Mouse (Mus musculus) hindbrain, embryonic 11.5 days (tissue): ENCODE data around the gene Tyro3. TPM values are rescaled to one million over a fixed set of nuclear protein-coding genes. Genes with fewer than 3 reads are reported as not detected.

Experiments
- ATAC-seq: fragments of 200-750 bp; cut with Nextera tagmentation; 2 replicates; pipeline ENCODE4 v1.8.0; 2017; ENCODE audit warnings: mild to moderate bottlenecking, moderate TSS enrichment, moderate library complexity; ENCODE audit not compliant: low FRiP score
- DNase-seq: peaks from one replicate; pipeline ENCODE4 v3.0.0-alpha.2; 2015; ENCODE audit warnings: low spot score
- H3K27ac ChIP-seq: fragments of 300-500 bp; sonication (generic); 2 replicates; pipeline ENCODE4 v1.5.1; 2014; ENCODE audit warnings: mild to moderate bottlenecking, low read depth, low read length
- H3K27me3 ChIP-seq: fragments of 300-500 bp; sonication (generic); 2 replicates; pipeline ENCODE4 v1.6.1; 2014; ENCODE audit warnings: mild to moderate bottlenecking, low read length, moderate library complexity, mixed read lengths; ENCODE audit not compliant: control insufficient read depth, insufficient read depth
- H3K36me3 ChIP-seq: fragments of 300-500 bp; sonication (generic); 2 replicates; pipeline ENCODE4 v1.6.1; 2014; ENCODE audit warnings: mild to moderate bottlenecking, low read length, moderate library complexity, mixed read lengths; ENCODE audit not compliant: control insufficient read depth, insufficient read depth
- H3K4me1 ChIP-seq: fragments of 300-500 bp; sonication (generic); replicated peaks from 2 replicates; pipeline ENCODE4 v1.6.1; 2014; ENCODE audit warnings: low read length, mixed read lengths; ENCODE audit not compliant: control insufficient read depth, insufficient read depth
- H3K4me2 ChIP-seq: fragments of 300-500 bp; sonication (generic); replicated peaks from 2 replicates; pipeline ENCODE4 v1.6.1; 2014; ENCODE audit warnings: mild to moderate bottlenecking, low read depth, low read length
- H3K4me3 ChIP-seq: fragments of 300-500 bp; sonication (generic); 2 replicates; pipeline ENCODE4 v1.5.1; 2014; ENCODE audit warnings: low read depth, low read length
- H3K9ac ChIP-seq: fragments of 300-500 bp; sonication (generic); 2 replicates; pipeline ENCODE4 v1.6.1; 2014; ENCODE audit warnings: low read depth, low read length
- H3K9me3 ChIP-seq: fragments of 300-500 bp; sonication (generic); 2 replicates; pipeline ENCODE4 v1.6.1; 2016; ENCODE audit warnings: low read length; ENCODE audit not compliant: control insufficient read depth
- WGBS: fragments of 180-500 bp; shearing (Covaris S2); extraction: QIAGEN DNeasy Blood & Tissue Kit; methylation state at CpG from one replicate; pipeline ENCODE4 v1.1.7; 2014; 5-methylcytosine and 5-hydroxymethylcytosine counted together
- polyA plus RNA-seq: library from polyadenylated mRNA; unstranded; fragments of >200 nt; fragmentation: Nextera tagmentation; extraction: Ambion mirVana; gene quantifications from 2 replicates; pipeline ENCODE4 v1.2.1, GENCODE M21; 2014

The Tyro3 gene
- polyA plus RNA-seq, 1 experiment from 2014 or later: 16.6 TPM

- H3K4me2 ChIP-seq: no peak overlapping the region
- no peaks in the 10 kb centered on the region for H3K4me1 ChIP-seq
- H3K36me3 ChIP-seq: no peaks in the 10 kb centered on the region
- WGBS: 88% methylated on average over 14 of the region's 14 CpGs
- ATAC-seq (no peak), DNase-seq (no peak)
- no peaks in the 10 kb centered on the region for H3K27me3 ChIP-seq
- H3K4me3 ChIP-seq: no peak overlapping the region
- no peaks in the 10 kb centered on the region for H3K9me3 ChIP-seq
- no peak overlapping the region for H3K27ac ChIP-seq
- no peak overlapping the region for H3K9ac ChIP-seq
Observed at GRCm38 (mm10) chr2:119811490-119812146, 14.1 kb downstream of the Tyro3 start.

- WGBS: 74% methylated on average over 7 of the region's 7 CpGs
- Histone ChIP-seq H3K9me3 (no peaks in the 10 kb centered on the region), H3K4me2 (no peak overlapping the region), H3K4me1 (no peaks in the 10 kb centered on the region), H3K9ac (no peak overlapping the region), H3K36me3 (no peaks in the 10 kb centered on the region), H3K27me3 (no peaks in the 10 kb centered on the region), H3K27ac (no peak overlapping the region), H3K4me3 (no peak overlapping the region)
- ATAC-seq: no peak
- no peak for DNase-seq
Observed at GRCm38 (mm10) chr2:119814376-119814933, 16.9 kb downstream of the Tyro3 start.

DNA sequence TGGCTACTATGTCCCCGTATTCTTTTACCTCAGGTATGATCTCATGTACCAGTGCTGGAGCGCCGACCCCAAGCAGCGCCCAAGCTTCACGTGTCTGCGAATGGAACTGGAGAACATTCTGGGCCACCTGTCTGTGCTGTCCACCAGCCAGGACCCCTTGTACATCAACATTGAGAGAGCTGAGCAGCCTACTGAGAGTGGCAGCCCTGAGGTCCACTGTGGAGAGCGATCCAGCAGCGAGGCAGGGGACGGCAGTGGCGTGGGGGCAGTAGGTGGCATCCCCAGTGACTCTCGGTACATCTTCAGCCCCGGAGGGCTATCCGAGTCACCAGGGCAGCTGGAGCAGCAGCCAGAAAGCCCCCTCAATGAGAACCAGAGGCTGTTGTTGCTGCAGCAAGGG is 19.1 kb downstream of the Tyro3 start:
- ATAC-seq: no peak
- Histone ChIP-seq H3K4me2 (no peak overlapping the region), H3K9ac (no peak overlapping the region)

DNA sequence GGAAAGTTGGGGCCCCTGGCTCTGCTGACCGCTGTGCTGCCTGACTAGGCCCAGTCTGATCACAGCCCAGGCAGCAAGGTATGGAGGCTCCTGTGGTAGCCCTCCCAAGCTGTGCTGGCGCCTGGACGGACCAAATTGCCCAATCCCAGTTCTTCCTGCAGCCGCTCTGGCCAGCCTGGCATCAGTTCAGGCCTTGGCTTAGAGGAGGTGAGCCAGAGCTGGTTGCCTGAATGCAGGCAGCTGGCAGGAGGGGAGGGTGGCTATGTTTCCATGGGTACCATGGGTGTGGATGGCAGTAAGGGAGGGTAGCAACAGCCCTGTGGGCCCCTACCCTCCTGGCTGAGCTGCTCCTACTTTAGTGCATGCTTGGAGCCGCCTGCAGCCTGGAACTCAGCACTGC is 19.5 kb downstream of the Tyro3 start:
- H3K27ac ChIP-seq: no peak overlapping the region
- ATAC-seq: no peak
- WGBS: 86% methylated on average over 5 of the region's 5 CpGs
- H3K9me3 ChIP-seq: no peaks in the 10 kb centered on the region
- H3K4me2 ChIP-seq: no peak overlapping the region
- DNase-seq: no peak
- H3K4me1 ChIP-seq: no peaks in the 10 kb centered on the region
- no peak overlapping the region for H3K9ac ChIP-seq
- H3K36me3 ChIP-seq: no peaks in the 10 kb centered on the region
- no peaks in the 10 kb centered on the region for H3K27me3 ChIP-seq
- H3K4me3 ChIP-seq: no peak overlapping the region

More for the DNA sequence above, 19.1 kb downstream of the Tyro3 start:
- H3K4me1 ChIP-seq: no peaks in the 10 kb centered on the region
- 95% methylated on average over 13 of the region's 13 CpGs for WGBS
- no peak overlapping the region for H3K27ac ChIP-seq
- DNase-seq: no peak
- H3K4me3 ChIP-seq: no peak overlapping the region
- H3K9me3 ChIP-seq: no peaks in the 10 kb centered on the region
- H3K36me3 ChIP-seq: no peaks in the 10 kb centered on the region
- H3K27me3 ChIP-seq: no peaks in the 10 kb centered on the region

DNA sequence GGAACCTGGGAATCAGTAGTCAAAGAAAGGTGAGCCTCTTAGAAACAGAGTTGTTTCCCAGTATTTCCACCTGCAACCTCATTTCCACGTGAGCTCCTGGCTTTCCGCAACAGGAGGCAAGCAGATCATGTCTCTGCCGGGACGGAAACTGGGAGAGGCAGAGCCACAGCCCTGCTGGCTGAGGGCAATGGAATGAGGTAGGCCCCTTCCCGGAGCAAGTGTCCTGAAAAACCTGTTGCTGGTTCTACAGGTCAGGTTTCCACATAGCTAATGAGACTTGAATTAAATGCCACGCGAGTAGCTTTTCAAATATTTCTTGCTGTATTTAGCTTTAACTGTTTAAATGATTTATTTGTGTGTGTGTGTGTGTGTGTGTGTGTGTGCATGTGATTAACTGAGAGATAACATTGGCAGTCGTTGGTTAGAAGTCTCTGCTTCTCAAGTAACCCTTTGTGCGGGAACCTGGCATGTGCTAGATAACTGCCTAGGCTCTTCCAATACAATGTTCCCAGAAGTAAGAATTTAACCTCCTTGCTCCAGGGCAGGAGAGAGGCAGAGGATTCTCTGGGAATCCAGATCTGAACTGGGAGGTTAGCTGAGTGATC is 21.2 kb downstream of the Tyro3 start:
- Histone ChIP-seq H3K27me3 (no peaks in the 10 kb centered on the region), H3K4me3 (no peak overlapping the region), H3K4me2 (no peak overlapping the region), H3K4me1 (no peaks in the 10 kb centered on the region), H3K9me3 (no peaks in the 10 kb centered on the region), H3K27ac (no peak overlapping the region), H3K9ac (no peak overlapping the region), H3K36me3 (no peaks in the 10 kb centered on the region)
- no peak for ATAC-seq
- WGBS: 65% methylated on average over 9 of the region's 9 CpGs
- DNase-seq: no peak

DNA sequence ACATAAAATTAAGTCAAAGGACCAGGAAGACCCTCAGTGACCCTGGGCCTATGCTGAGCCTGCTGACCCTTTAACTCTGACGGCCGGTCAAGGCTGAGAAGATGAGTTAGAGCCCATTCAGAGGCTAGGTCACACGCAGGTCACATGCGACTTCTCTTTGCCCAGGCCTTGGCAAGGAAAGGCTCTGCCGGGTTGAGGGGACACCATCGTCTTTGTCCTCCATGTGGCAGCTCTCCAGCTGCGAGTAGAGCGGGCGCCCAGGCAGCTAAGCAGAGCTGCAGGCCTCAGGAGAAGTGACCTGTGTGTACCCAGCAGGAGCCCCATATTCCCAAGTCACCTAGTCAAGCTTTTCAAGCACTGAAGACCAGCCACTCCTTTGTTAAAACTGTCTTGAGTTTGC is 23.6 kb downstream of the Tyro3 start:
- no peak for DNase-seq
- Histone ChIP-seq H3K27ac (no peak overlapping the region), H3K4me3 (no peak overlapping the region), H3K9ac (no peak overlapping the region), H3K4me1 (no peaks in the 10 kb centered on the region), H3K9me3 (no peaks in the 10 kb centered on the region), H3K4me2 (no peak overlapping the region), H3K27me3 (no peaks in the 10 kb centered on the region), H3K36me3 (no peaks in the 10 kb centered on the region)
- WGBS: 74% methylated on average over 9 of the region's 9 CpGs
- no peak for ATAC-seq

GRCm38 (mm10) chr2:119830579-119830978 is 33.0 kb downstream of the Tyro3 start:
- Histone ChIP-seq H3K27me3 (no peaks in the 10 kb centered on the region), H3K4me3 (no peak overlapping the region), H3K27ac (no peak overlapping the region), H3K36me3 (no peaks in the 10 kb centered on the region), H3K4me1 (no peaks in the 10 kb centered on the region), H3K9me3 (no peaks in the 10 kb centered on the region), H3K4me2 (no peak overlapping the region), H3K9ac (no peak overlapping the region)
- WGBS: 71% methylated on average over 2 of the region's 2 CpGs
- DNase-seq (no peak), ATAC-seq (no peak)

- no peaks in the 10 kb centered on the region for H3K4me1 ChIP-seq
- H3K9ac ChIP-seq: no peak overlapping the region
- no peaks in the 10 kb centered on the region for H3K9me3 ChIP-seq
- H3K27ac ChIP-seq: no peak overlapping the region
- no peak for DNase-seq
- no peak overlapping the region for H3K4me2 ChIP-seq
- no peaks in the 10 kb centered on the region for H3K27me3 ChIP-seq
- WGBS: 87% methylated on average over 4 of the region's 4 CpGs
- H3K36me3 ChIP-seq: no peaks in the 10 kb centered on the region
- no peak for ATAC-seq
- no peak overlapping the region for H3K4me3 ChIP-seq
Observed at GRCm38 (mm10) chr2:119834231-119834630, 36.7 kb downstream of the Tyro3 start.

DNA sequence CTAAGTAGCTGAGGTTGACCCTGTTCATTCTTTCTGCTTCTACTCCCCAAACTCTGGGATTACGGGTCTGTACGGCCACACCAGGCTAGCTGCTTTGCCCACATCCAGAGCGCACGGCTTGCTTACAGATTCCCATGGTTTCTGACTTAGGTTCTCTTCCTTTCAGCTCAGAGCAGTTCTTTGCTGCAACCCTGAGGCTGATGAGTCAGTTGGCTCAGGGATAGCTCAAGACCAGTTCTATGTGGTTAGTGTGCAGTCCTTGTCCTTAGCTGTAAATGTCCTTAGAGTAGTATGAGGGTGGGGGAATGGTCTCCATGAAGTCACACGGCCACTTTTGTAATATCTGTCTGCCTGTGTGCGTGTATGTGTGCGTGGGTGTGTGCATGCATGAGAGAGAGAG is 40.1 kb downstream of the Tyro3 start:
- Histone ChIP-seq H3K27me3 (no peaks in the 10 kb centered on the region), H3K4me1 (no peaks in the 10 kb centered on the region), H3K4me3 (no peak overlapping the region), H3K4me2 (no peak overlapping the region), H3K9me3 (no peaks in the 10 kb centered on the region), H3K9ac (no peak overlapping the region), H3K36me3 (no peaks in the 10 kb centered on the region), H3K27ac (no peak overlapping the region)
- whole genome bisulfite sequencing: 86% methylated on average over 7 of the region's 7 CpGs
- DNase-seq: no peak
- ATAC-seq: no peak
